Mouse (Mus musculus) right cerebral cortex, postnatal 4 days (tissue): ENCODE results near the gene Hnf4a.
"Not testable (repeated sequence)": the region's sequence is repeated elsewhere in the genome, so short reads cannot be mapped to it uniquely, and the experiment has no call there.

Source experiments
- DNase-seq: peaks from one replicate; pipeline ENCODE4 v3.0.0-alpha.2; 2022

Gene Hnf4a

DNA sequence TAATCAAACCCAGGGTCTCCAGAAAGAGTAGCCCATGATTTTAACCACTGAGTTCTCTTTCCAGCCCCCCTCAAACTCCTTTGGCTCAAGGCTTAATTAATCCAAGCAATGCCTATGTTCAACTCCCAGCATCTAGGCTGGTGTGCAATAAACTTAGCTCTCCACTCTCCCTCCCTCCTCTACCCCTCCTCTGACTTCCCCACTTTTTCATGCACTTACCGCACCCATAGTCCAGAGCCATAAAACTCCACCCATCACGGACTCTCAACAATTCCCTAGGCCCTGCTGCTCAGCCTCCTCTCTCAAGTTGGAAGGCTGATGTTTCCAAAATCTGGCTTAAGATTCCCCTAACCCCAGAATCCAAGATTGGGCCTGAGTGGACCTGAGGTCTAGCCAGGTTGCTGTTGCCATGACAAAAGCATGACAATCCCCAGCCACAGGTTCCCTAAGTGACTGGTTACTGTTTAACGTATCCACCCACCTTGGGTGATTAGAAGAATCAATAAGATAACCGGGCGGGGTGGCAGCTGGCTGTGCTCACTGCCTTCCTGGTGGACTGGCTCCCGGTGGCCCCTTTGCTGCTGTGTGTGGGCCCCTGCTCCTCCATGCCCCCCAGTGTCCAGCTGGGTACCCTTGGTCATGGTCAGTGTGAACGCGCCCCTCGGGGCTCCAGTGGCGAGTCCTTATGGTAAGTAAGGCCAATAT is at the start of gene Hnf4a:
TSS of gene Hnf4a (plus strand) at position 509 of the 705 bp plus-strand sequence.
- DNase-seq: no peak

DNA sequence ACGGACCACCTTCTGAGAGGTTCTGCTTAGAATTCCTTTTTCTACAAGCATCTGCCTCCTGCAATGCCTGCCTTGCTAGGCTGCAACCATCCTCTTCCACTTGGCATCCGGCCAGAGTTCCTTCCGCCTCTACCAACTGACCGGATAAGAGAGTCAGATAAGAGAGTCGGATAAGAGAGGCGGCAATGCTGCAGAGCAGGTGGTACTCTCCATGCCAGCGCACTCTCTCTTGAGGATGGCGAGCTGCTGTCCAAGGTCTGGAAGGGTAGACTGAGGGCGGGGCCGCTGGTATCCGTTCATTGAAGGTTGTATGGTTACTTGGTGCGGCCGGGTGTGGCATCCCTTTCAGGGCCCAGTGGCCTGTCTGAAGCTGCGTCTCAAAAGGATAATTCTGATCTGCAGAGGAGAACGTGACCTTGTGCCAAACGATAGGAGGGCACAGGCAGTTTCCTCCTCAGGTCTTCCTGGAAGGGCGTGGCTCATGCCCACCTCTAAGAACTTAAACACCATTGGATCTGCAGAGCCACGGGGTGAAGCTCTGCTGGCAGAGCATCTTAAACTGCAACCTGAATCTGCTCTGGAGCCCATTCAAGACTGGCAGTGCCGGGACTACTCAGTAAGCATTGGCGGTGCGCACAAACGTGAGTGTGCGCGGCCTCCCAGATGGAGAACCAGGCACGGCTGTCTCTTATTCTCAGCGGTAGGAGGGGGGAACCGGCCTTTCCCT is 47.9 kb upstream of the Hnf4a start:
- peak; percentile 43 for DNase-seq

- no peak for DNase-seq
Observed at GRCm38 (mm10) chr2:163459380-163459779, 47.2 kb upstream of the Hnf4a start.

DNA sequence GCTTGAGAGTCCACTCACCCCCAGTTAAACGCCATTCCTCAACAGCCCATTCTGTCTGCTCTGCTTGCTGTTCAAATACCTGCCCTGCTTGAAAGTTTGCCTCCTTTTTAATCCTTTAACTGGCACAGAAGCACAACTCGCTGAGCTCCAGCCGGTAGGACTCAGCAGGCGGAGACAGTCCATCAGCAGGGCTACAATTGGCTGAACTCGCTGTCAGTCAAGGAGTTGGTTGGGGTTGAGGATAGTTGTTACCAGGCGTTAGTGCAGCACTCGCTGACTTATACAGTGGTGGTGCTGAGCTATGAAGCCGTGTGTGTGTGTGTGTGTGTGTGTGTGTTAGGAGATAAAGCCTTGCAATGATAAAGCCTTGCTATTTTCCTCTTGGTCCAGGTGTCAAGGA is 46.0 kb upstream of the Hnf4a start:
- DNase-seq: no peak

- not testable (repeated sequence) for DNase-seq
Observed at GRCm38 (mm10) chr2:163461307-163461706, 45.3 kb upstream of the Hnf4a start.

DNA sequence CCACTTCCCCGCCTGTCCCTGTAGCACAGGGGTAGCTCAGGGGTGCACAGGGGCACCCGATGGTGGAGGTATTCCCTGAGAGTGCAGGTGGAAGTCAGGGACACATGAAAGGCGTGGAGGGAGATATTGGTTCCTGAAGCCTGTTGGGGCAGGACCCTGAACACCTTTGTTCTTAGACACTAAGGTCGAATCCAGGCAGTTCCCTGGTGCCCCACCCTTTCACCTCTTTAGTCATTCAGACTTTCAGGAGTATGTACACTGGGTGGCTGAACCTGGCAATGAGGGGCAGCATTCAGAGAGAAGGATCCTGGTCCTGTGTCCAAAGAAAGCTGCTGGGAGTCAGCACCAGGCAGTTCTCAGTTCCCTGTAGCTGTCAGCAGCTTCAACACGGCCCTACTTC is 44.2 kb upstream of the Hnf4a start:
- DNase-seq: no peak

DNA sequence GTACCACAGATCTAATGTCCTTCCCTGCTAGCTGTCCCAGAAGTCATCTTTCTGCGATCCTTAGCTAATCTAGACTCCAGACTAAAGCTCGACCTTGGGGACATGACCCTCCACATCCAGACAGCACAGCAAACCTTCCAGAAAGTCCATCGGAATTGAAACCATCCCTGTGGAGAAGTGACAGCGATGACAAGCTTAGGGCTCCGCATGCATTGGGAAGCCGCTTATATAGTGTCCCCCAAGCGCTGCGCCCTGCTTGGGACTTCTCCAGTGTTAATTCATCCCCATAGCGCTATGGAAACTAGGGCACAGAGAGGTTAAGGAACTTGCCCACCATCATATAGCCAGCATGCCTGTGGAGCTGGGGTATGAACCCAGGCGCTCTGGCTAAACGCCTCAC is 43.8 kb upstream of the Hnf4a start:
- no peak for DNase-seq

DNA sequence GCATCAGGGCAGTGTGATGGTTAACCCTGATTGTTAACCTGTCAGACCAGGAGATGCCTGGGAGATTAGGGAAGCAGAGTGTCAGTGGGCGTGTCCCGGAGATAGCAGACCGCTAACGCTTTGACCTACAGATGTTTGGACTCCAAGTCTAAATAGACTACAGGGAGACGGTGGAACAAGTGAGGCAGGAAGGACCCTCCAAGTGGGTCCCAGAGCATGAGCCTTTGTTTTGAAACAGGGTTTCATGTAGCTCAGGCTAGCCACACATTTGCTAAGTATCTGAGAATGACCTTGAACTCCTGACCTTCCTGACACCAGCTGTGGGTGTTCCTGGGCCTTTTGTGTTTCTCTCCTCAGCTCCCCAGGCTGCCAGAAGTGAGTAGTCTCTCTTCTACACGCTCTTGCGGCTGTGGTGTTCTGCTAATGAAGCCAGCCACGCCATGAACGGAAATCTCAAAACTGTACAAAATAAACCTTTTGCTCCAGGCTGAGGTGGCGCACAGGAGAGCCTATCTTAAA is 43.3 kb upstream of the Hnf4a start:
- DNase-seq: no peak

- no peak for DNase-seq
Observed at GRCm38 (mm10) chr2:163463998-163464397, 42.6 kb upstream of the Hnf4a start.

DNA sequence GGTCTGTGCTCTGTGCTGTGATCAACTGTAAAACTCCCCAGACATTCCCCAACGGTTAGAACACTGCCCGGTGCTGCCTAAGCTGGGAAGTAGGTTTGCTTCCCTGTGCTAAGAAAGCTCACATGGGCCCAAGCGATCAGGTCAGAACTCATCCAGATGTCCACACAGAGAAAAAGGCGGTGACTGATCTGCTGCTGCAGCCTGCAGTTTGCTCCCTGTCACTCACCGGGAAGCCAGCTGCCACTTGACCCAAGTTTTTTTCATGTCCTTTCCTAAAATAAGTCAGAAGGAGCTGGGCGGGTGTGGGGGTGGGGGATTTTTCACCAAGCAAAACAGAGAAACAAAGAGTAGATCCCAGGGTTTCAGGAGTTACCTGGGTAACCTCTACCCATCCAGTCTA is 42.0 kb upstream of the Hnf4a start:
- no peak for DNase-seq

DNA sequence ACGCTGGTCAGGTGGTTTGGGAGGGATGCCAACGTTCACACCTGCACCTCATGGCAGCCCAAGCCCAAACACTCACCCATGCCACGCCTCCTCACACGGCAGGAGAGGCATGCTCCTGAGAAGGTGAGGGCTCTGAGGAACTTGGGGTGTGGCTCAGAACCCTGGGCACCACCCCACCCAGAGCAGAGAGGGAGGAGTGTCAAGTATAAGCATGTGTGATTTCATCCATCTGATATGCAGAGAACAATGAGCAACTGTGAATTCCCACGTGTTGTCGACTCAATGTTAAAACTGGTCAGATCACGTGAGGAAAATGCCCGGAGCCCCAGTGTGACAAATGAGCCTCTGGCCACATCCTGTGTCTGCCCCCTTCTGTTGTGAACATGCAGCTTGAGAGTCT is 39.8 kb upstream of the Hnf4a start:
- DNase-seq: no peak

DNA sequence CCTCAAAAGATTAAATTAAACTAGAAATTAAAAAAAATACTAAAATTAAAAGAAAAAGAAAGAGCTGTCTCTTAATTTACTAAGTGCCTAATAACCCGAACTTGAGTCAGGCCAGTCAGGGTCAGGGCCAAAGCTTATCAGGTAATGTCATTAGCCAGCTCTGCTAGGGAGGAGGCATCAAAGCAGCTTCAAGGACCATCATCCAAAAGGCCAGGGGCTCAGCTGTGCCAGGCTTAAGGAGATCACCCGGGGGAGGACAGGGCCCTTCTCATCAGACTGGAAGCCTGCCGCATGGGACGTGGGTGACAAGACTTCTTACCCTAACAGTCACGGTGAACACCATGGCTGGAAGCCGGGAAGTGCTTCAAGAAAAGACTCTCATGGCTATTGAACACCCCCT is 39.0 kb upstream of the Hnf4a start:
- no peak for DNase-seq

DNA sequence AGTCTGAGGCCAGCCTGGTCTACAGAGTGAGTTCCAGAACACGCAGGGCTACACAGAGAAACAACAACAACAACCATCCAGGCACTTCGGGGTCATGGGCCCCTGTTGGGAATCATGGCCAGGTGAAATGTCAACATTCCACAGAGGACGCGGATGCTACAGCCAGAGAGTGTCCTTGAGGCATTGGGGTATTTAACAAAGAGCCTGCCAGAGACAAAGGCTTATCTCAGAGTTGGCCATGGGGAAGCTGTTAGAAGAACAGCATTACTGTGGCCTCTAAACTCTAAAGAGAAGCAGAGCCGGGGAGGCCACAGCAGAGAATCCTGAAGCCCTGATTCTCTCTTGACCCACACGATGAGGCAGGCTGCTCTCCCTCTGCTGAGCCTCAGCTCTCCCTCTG is 37.7 kb upstream of the Hnf4a start:
- no peak for DNase-seq

DNA sequence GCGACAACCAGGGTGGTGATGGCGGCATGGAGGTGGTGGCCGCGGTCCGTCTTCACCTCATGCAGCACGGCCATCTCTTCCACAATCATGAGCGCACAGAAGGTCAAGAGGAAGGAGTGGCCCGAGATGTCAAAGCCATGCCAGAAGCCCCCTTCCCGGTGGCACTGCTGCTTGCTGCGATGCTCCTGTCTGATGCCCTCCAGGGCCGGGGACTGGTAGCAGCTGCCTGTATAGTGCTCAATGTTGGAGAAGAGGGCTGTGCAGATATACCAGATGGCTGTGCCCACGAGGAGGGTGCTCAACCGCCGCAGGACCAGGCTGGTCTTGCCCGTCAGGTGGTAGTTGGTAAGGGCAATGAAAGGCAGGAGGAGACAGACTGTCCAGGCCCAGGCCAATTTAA is 36.9 kb upstream of the Hnf4a start:
- no peak for DNase-seq

GRCm38 (mm10) chr2:163471136-163471535 is 35.5 kb upstream of the Hnf4a start:
- no peak for DNase-seq

DNA sequence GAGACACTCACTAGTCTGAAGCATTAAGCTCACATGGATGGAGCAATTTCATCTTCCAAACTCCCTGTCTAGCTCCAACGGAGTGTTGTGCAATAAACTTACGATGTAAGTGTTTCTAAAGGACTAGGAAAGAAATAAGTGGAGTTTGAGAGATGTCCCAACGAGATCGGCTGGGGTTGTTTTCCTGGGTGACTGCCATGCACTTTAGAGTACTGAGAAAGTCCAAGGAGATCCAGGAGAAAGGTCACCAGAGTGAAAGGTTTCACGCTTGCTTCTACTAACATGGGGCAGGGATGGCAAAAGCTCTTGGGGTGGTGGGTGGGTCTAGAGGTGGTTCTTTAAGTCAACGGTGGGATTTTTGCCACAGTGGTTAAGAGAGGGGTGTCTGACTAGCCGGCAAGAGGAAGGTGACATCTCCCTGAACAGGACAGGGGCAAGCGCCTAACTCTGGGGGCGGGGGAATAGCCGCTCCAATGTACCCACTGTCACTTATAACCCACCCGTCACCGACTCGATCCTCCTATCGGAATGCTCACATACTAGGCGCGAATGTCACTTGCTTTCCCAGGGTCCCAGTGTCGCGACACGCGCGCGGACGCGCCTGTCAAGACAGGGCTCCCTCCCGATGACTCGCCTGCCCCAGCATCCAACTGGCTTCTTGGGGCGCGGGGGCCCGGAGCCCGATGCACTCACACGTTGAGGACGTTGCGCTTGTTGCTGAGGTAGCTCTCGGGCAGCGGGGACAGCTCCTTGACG is 34.7 kb upstream of the Hnf4a start:
- DNase-seq: no peak

- DNase-seq: peak; percentile 97
Observed at GRCm38 (mm10) chr2:163472466-163472851, 34.1 kb upstream of the Hnf4a start, which contains the start of gene Fitm2. TSS of gene Fitm2 (minus strand) at chr2:163472629.

DNA sequence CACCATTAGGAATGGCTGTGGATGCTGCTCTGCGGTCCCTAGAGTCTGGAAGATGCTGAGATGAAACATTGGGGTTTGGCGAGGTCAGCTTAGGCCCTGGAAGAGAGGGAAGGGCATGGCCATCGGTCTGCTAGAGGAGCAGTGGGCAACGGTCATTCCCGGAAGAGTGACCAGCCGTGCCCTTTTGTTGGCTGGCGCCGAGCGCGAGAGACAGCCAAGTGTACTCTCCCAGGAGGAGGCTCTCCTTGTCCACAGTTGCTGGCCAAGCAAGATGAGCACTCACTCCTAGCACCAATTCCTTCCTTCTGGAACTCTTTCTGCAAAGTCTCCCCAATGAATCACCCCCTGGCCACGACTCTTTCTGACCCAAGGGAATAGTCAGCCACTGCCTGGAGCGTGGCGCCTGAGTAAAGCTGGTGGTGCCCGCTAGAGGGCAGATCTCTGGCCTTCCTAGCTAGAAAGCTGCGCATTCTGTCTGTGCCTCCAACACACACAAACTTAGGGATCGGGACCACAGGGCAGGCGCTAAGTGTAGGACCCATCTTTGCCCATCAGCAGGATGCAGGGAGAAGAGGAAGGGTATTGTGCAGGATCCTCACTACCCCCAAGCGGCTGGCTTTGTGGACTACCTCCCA is 26.3 kb upstream of the Hnf4a start:
- DNase-seq: no peak

DNA sequence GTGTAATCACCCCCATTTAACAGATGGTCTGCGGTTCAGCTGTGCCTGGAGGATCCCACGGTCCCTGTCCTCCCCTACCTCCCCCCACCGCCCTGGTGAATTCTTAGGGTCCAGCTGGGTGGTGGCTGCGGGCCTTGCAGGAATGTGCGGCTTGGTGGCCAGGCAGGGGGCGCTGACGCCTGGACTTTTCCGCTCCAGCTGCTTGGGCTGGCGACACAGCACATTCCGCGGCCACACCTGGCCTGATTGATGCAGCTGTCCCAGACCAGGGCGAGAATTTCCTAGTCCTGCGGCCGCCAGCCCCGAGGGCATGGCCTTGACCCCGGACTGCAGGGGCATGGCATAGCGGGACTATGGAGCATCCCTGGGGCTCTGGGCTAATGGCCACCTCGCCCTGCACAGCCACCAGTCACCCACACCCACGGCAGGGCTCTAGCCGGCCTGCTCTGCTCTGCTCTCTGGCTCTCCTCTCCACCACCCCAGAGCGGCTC is 25.0 kb upstream of the Hnf4a start:
- DNase-seq: no peak

- DNase-seq: no peak
Observed at GRCm38 (mm10) chr2:163487360-163487759, 19.2 kb upstream of the Hnf4a start.

- no peak for DNase-seq
Observed at GRCm38 (mm10) chr2:163489725-163490291, 16.8 kb upstream of the Hnf4a start.

GRCm38 (mm10) chr2:163490656-163491055 is 16.0 kb upstream of the Hnf4a start:
- DNase-seq: no peak

DNA sequence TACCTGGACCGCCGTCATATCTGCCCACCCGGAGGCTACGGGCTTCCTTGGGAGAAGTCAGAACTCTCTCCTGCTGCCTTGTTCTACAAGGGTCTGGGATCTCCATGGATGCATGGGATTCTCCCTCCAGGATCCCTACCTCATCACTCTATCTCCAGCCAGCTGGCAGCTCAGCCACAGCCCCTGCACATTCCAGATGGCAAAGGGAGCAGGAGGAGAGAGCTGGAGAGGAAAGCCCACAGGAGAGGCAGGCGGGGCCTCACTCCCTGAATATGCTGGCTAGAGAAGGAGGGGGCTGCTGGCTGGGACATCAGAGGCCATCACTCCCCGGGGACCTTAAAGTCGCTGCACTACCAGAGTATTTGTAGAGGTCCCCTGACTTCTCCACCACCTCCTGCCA is 15.3 kb upstream of the Hnf4a start:
- DNase-seq: no peak
